Mouse (Mus musculus) embryonic facial prominence, embryonic 14.5 days (tissue): ENCODE data around the gene B3gat3. TPM values are rescaled to one million over a fixed set of nuclear protein-coding genes. Genes with fewer than 3 reads are reported as not detected.
A peak's percentile ranks its signal among the peaks of the same experiment; 100 is the strongest.
"Not testable (repeated sequence)": the region's sequence is repeated elsewhere in the genome, so short reads cannot be mapped to it uniquely, and the experiment has no call there.

Experiments
- ATAC-seq: fragments of 200-750 bp; cut with Nextera tagmentation; 2 replicates; pipeline ENCODE4 v1.8.0; 2017; ENCODE audit warnings: low read depth, moderate number of reproducible peaks, moderate TSS enrichment
- DNase-seq: peaks from one replicate; pipeline ENCODE4 v3.0.0-alpha.2; 2015; ENCODE audit warnings: low spot score
- H3K27ac ChIP-seq: fragments of 300-500 bp; sonication (generic); replicated peaks from 2 replicates; pipeline ENCODE4 v1.5.1; 2014; ENCODE audit warnings: low read depth, mild to moderate bottlenecking, low read length, moderate library complexity
- H3K27me3 ChIP-seq: fragments of 300-500 bp; sonication (generic); replicated peaks from 2 replicates; pipeline ENCODE4 v1.6.1; 2014; ENCODE audit warnings: low read length; ENCODE audit not compliant: control insufficient read depth, insufficient read depth
- H3K36me3 ChIP-seq: fragments of 300-500 bp; sonication (generic); 2 replicates; pipeline ENCODE4 v1.6.1; 2014; ENCODE audit warnings: low read length, mixed read lengths; ENCODE audit not compliant: control insufficient read depth, insufficient read depth
- H3K4me1 ChIP-seq: fragments of 300-500 bp; sonication (generic); 2 replicates; pipeline ENCODE4 v1.6.1; 2014; ENCODE audit warnings: antibody characterized with exemption, low read length; ENCODE audit not compliant: control insufficient read depth, insufficient read depth
- H3K4me2 ChIP-seq: fragments of 300-500 bp; sonication (generic); 2 replicates; pipeline ENCODE4 v1.6.1; 2014; ENCODE audit warnings: low read depth, mild to moderate bottlenecking, low read length, moderate library complexity, mixed read lengths
- H3K4me3 ChIP-seq: fragments of 300-500 bp; sonication (generic); 2 replicates; pipeline ENCODE4 v1.5.1; 2014; ENCODE audit warnings: low read depth, mild to moderate bottlenecking, low read length
- H3K9ac ChIP-seq: fragments of 300-500 bp; sonication (generic); 2 replicates; pipeline ENCODE4 v1.6.1; 2014; ENCODE audit warnings: low read depth, mild to moderate bottlenecking, low read length, moderate library complexity, mixed read lengths
- H3K9me3 ChIP-seq: fragments of 300-500 bp; sonication (generic); 2 replicates; pipeline ENCODE4 v1.6.1; 2016; ENCODE audit warnings: low read length; ENCODE audit not compliant: control insufficient read depth
- WGBS: fragments of 180-500 bp; shearing (Covaris S2); extraction: QIAGEN DNeasy Blood & Tissue Kit; methylation state at CpG from one replicate; pipeline ENCODE4 v1.1.7; 2014; 5-methylcytosine and 5-hydroxymethylcytosine counted together
- polyA plus RNA-seq: library from polyadenylated mRNA; unstranded; fragments of >200 nt; fragmentation: Nextera tagmentation; extraction: Ambion mirVana; gene quantifications from 2 replicates; pipeline ENCODE4 v1.2.1, GENCODE M21; 2014

B3gat3 gene
- 42.3 and 42.4 TPM in 2 replicates for polyA plus RNA-seq

DNA sequence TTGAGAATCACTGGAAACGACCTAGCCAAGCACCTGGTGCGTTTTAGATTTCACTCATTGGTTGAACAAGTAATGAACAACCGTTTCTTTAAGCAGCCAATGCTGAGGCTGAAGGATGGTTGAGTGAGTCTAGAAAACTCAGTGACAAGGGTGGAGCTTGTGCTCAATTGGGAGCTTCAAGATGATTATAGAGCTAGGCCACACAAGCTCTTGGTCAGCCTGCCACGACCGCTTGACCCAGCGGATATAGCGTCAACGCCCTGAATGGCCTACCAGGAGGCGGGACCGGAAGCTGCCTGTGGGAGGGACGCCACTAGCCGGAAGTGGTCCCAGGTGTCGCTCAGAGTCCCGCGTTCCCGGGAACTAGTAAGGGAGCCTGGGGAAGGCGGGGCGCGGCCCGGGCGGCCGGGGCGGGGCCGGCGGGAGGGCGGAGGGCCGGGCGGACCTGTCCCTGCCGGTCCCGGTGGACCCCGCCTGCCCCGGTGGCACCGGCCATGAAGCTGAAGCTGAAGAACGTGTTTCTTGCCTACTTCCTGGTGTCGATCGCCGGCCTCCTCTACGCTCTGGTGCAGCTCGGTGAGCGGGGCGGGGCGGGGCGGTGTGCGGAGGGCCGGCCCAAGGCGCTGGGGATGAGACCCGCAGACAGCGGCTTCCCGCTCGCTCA, at the start of gene B3gat3:
Gene B3gat3, plus strand, starts transcription at position 302 of the 664 bp plus-strand sequence.
- 5% methylated on average over 14 of the region's 50 CpGs for WGBS
- 0 out of 2 replicates have a peak, but pooled peaks cover 6% of the 10 kb centered on the region for H3K4me1 ChIP-seq
- H3K27me3 ChIP-seq = no peaks in the 10 kb centered on the region
- peak within 1 kb of the TSS; percentile 81 for H3K9ac ChIP-seq
- peak; percentile 96 for DNase-seq
- H3K9me3 ChIP-seq = no peaks in the 10 kb centered on the region
- H3K36me3 ChIP-seq = peaks cover 37% of the 10 kb centered on the region
- ATAC-seq = peak; percentile 95
- peak within 1 kb of the TSS; percentile 84 for H3K4me3 ChIP-seq
- H3K4me2 ChIP-seq = peak within 1 kb of the TSS; percentile 79
- H3K27ac ChIP-seq = peak within 1 kb of the TSS; percentile 85

DNA sequence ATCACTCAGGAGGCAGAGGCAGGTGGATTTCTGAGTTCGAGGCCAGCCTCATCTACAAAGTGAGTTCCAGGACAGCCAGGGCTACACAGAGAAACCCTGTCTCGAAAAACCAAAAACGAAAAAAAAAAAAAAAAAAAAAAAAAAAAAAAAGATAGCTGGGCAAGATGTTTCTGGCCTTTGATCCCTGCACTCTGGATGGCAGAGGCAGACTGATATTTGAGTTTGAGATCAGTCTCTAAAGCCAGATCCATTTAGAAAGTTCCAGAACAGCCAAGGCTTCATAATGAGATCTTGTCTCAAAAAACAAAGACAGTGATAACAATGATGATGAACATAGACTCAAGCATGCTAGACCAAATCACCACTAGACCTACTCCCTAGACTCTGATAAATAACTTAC, 49.8 kb upstream of the B3gat3 start:
- H3K9ac ChIP-seq, H3K9me3 ChIP-seq, H3K27ac ChIP-seq, H3K27me3 ChIP-seq, H3K4me1 ChIP-seq, ATAC-seq, DNase-seq: not testable (repeated sequence)
- peak overlapping the region; percentile 78; the same call in 1 of the 2 replicates for H3K4me3 ChIP-seq
- H3K4me2 ChIP-seq = peak overlapping the region; percentile 90
- WGBS = 67% methylated on average over 3 of the region's 3 CpGs
- H3K36me3 ChIP-seq = peaks cover 21% of the 10 kb centered on the region

DNA sequence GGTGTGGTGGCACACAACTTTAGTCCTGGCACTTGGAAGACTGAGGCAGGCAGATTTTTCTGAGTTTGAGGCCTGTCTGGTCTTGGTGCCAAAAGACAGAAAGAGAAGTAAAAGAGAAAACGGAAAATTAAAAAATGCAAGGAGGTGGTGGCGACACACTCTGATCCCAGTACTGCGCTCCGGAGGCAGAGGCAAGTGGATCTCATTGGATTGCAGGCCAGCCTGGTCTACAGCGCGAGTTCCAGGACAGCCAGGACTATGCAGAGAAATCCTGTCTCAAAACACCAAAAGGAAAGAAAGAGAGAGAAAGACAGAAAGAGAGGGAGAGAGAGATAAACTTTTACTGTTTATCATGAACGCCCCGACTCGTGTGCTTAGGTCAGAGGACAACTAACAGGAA, 49.3 kb upstream of the B3gat3 start:
- WGBS = 60% methylated on average over 9 of the region's 9 CpGs
- peak overlapping the region; percentile 90 for H3K4me2 ChIP-seq
- peaks cover 25% of the 10 kb centered on the region for H3K36me3 ChIP-seq
- H3K27ac ChIP-seq = peak overlapping the region; percentile 75
- H3K4me3 ChIP-seq = peak overlapping the region; percentile 78
- no peaks in the 10 kb centered on the region for H3K27me3 ChIP-seq
- H3K4me1 ChIP-seq = peaks cover 4% of the 10 kb centered on the region; the same call in 1 of the 2 replicates
- H3K9me3 ChIP-seq = no peaks in the 10 kb centered on the region
- ATAC-seq (no peak), DNase-seq (no peak)
- peak overlapping the region; percentile 96 for H3K9ac ChIP-seq

DNA sequence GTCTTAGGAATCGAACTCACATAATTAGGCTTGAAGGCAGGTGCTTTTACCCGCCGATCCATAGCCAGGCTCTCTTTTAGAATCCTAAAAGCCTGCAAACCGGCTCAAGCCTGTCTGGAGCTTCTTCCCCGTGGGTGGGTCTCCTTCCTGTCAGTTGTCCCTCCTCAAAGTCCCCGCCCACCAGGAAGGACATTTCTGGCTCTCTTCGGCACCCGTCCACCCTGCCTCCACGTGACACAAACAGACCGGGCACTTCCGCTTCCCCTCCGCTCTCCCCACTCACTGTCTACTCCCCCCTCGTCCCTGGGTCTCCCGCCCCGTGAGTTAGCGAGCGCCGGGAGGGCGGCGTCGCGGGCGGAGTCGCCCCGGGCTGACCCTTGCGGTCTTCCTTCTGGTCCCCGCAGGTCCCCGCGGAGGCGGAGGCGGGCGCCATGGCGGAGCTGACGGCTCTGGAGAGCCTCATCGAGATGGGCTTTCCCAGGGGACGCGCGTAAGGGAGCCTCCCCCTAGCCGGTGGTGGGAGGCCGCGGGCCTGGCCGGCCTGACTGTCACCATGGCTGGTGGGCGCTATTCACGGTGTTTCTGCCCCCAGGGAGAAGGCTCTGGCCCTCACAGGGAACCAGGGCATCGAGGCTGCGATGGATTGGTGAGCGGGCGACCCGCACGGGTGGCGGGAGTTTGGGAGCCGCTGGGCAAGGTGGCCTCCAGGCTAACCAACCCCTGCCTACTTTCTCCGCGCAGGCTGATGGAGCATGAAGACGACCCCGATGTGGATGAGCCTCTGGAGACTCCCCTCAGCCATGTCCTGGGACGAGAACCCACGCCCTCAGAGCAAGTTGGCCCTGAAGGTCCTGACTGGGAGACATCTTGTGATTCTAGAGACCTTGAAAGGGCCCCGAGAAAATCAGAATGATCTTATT, 48.6 kb upstream of the B3gat3 start, which contains the start of gene Ubxn1:
Gene Ubxn1, plus strand, starts transcription at position 230 of the 920 bp plus-strand sequence.
- WGBS = under 1% methylated on average over 42 of the region's 59 CpGs
- Histone ChIP-seq H3K36me3 (peaks cover 32% of the 10 kb centered on the region), H3K4me1 (peaks cover 4% of the 10 kb centered on the region; the same call in 1 of the 2 replicates), H3K9me3 (no peaks in the 10 kb centered on the region), H3K27ac (peak within 1 kb of the TSS; percentile 75), H3K4me3 (peak within 1 kb of the TSS; percentile 78), H3K27me3 (no peaks in the 10 kb centered on the region), H3K4me2 (peak within 1 kb of the TSS; percentile 90), H3K9ac (peak within 1 kb of the TSS; percentile 96)
- peak; percentile 99 for DNase-seq
- ATAC-seq = peak; percentile 98

DNA sequence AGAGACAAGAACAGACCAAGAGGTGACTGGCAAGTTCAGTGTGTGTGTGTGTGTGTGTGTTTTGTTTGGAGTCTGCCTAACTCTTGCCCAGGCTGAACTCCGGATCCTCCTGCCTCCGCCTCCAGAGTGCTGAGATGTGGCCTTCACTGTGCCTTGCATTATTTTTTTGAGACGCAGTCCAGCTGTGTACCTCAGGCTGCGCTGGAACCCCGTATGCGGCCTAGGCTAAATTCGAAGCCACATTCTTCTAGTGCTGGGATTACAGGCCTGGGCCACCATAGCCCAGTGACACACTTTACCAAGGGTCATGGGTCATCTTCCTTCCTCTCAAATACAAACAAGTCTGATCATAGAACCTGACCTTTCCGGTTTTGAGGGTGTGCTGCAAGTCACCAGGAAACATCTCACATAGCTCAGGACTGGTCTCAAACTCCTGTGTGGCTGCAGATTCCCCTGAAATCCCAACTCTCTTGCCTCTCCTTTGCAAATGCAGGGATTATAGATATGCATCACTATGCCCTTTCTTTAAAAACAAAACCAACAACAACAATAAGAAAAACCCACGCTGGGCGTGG, 47.8 kb upstream of the B3gat3 start:
- Histone ChIP-seq H3K4me1 (peaks cover 4% of the 10 kb centered on the region; the same call in 1 of the 2 replicates), H3K4me3 (peak overlapping the region; percentile 78), H3K36me3 (peaks cover 38% of the 10 kb centered on the region), H3K9me3 (no peaks in the 10 kb centered on the region), H3K4me2 (peak overlapping the region; percentile 90), H3K27me3 (no peaks in the 10 kb centered on the region), H3K9ac (peak overlapping the region; percentile 96), H3K27ac (peak overlapping the region; percentile 74; the same call in 1 of the 2 replicates)
- DNase-seq (no peak), ATAC-seq (no peak)
- WGBS = 71% methylated on average over 10 of the region's 10 CpGs

DNA sequence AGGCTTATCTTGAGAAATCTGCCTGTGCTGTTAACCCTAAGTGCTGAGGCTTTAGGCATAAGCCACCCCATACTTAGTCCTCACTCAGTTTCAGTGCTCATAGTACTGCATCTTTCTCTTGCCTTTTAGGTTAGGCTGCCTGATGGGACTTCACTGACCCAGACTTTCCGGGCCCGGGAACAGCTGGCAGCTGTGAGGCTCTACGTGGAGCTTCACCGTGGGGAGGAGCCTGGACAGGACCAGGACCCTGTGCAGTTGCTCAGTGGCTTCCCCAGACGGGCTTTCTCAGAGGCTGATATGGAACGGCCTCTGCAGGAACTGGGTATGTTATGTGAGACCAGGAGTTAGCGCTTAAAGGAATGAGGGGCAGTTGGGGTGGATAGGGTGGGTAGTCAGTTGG, 45.1 kb upstream of the B3gat3 start:
- DNase-seq (no peak), ATAC-seq (no peak)
- 95% methylated on average over 7 of the region's 7 CpGs for WGBS
- no peak overlapping the region for H3K4me3 ChIP-seq
- no peak overlapping the region for H3K4me2 ChIP-seq
- no peak overlapping the region for H3K9ac ChIP-seq
- H3K4me1 ChIP-seq = peaks cover 11% of the 10 kb centered on the region; the same call in 1 of the 2 replicates
- no peaks in the 10 kb centered on the region for H3K27me3 ChIP-seq
- H3K9me3 ChIP-seq = no peaks in the 10 kb centered on the region
- peaks cover 38% of the 10 kb centered on the region for H3K36me3 ChIP-seq
- no peak overlapping the region for H3K27ac ChIP-seq

DNA sequence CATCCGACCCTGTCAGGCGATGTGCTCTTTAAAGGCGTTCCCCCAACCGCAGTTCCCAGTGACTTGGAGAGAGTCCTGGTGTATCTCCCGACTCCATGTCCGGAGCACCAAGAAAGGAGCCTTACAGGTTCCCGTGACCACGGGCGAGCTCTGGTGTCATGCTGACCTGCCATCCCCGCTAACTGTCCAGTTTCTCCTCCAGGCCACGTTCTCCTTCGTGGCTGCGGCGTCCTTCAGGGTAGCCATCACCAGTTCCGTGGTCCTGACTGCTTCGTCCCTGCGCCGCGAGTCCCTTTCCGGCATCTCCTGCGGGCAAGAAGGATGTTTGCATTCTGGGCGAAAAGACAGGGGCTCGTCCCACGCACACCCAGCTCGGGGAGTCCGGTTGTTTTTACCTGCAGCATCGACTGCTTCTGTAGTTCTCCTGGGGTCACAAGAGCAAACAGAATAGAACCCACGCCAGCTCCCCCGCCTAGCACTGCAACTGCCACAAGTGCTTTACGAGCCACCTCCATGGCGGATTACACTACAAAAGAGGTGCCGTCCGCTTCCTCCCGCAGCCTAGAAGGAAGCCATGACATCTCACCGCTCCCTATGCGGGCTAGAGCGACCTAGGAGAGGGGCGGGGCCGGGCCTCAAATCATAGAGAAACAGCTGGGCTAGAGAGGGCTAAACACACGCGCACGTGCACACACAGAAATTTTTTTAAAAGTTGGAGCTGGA, 39.7 kb upstream of the B3gat3 start, which contains the start of gene Uqcc3:
Gene Uqcc3, minus strand, starts transcription at position 613 of the 723 bp plus-strand sequence.
- WGBS = under 1% methylated on average over 42 of the region's 42 CpGs

More for the DNA sequence above, 39.7 kb upstream of the B3gat3 start, which contains the start of gene Uqcc3:
- peak; percentile 98 for ATAC-seq
- Histone ChIP-seq H3K4me3 (peak within 1 kb of the TSS; percentile 60), H3K9me3 (no peaks in the 10 kb centered on the region), H3K27ac (peak within 1 kb of the TSS; percentile 67), H3K27me3 (no peaks in the 10 kb centered on the region), H3K9ac (peak within 1 kb of the TSS; percentile 74), H3K4me2 (peak within 1 kb of the TSS; percentile 77), H3K36me3 (peaks cover 16% of the 10 kb centered on the region), H3K4me1 (peaks cover 7% of the 10 kb centered on the region; the same call in 1 of the 2 replicates)
- DNase-seq = peak; percentile 96
